Mouse (Mus musculus): Measurements from ENCODE around the gene Zfp62.

- TF ChIP-seq CTCF (IDR thresholded peaks at IDR 0.05), result no peak
- no peak for TF ChIP-seq EP300 (IDR thresholded peaks at IDR 0.05)
Observed at GRCm38 (mm10) chr11:49175345-49175744, 27.7 kb upstream of the Zfp62 start.

Data from lung, postnatal 0 days (tissue).